Mouse (Mus musculus) lung, postnatal 36 days (tissue): ENCODE measurements at regions not wholly inside any gene's neighbourhood (a gene's known extent, or its start where the extent isn't known, plus 50 kb on each side); places are given as distances from the start of the nearest gene placed in this dataset.

ENCODE experiments used
- DNase-seq: peaks from one replicate; pipeline ENCODE4 v3.0.0; 2022; ENCODE audit warnings: mixed read lengths

- DNase-seq: no peak
These were observed 642.0 kb upstream of the Tmem132c start for GRCm38 (mm10) chr5:126599561-126599960.

GRCm38 (mm10) chr5:126606756-126607155 lies 634.9 kb upstream of the Tmem132c start:
- DNase-seq: no peak

GRCm38 (mm10) chr5:126612571-126612970 lies 629.0 kb upstream of the Tmem132c start:
- no peak for DNase-seq

- DNase-seq: no peak
These were observed 619.1 kb upstream of the Tmem132c start for GRCm38 (mm10) chr5:126622551-126622950.

GRCm38 (mm10) chr5:126623205-126623604 lies 618.4 kb upstream of the Tmem132c start:
- peak; percentile 7 for DNase-seq

- DNase-seq: no peak
These were observed 611.8 kb upstream of the Tmem132c start for GRCm38 (mm10) chr5:126629826-126630225.

- DNase-seq: no peak
These were observed 591.2 kb upstream of the Tmem132c start for GRCm38 (mm10) chr5:126650415-126650814.

- no peak for DNase-seq
These were observed 590.2 kb upstream of the Tmem132c start for GRCm38 (mm10) chr5:126651367-126651766.

- no peak for DNase-seq
These were observed 579.0 kb upstream of the Tmem132c start for GRCm38 (mm10) chr5:126662648-126663047.

- peak; percentile 20 for DNase-seq
These were observed 570.5 kb upstream of the Tmem132c start for GRCm38 (mm10) chr5:126671156-126671555.

- DNase-seq: no peak
These were observed 561.3 kb upstream of the Tmem132c start for GRCm38 (mm10) chr5:126680262-126680661.

GRCm38 (mm10) chr5:126699314-126699713 lies 542.3 kb upstream of the Tmem132c start:
- peak; percentile 1 for DNase-seq

- no peak for DNase-seq
These were observed 537.9 kb upstream of the Tmem132c start for GRCm38 (mm10) chr5:126703516-126704282.

- no peak for DNase-seq
These were observed 535.7 kb upstream of the Tmem132c start for GRCm38 (mm10) chr5:126705871-126706270.

- DNase-seq: no peak
These were observed 534.9 kb upstream of the Tmem132c start for GRCm38 (mm10) chr5:126706701-126707100.

GRCm38 (mm10) chr5:126714672-126715071 lies 526.9 kb upstream of the Tmem132c start:
- DNase-seq: no peak

- no peak for DNase-seq
These were observed 523.2 kb upstream of the Tmem132c start for GRCm38 (mm10) chr5:126718421-126718820.

GRCm38 (mm10) chr5:126721300-126721699 lies 520.3 kb upstream of the Tmem132c start:
- no peak for DNase-seq

GRCm38 (mm10) chr5:126723304-126724295 lies 518.0 kb upstream of the Tmem132c start:
- no peak for DNase-seq

GRCm38 (mm10) chr5:126724329-126724728 lies 517.3 kb upstream of the Tmem132c start:
- DNase-seq: no peak

- peak; percentile 25 for DNase-seq
These were observed 508.1 kb upstream of the Tmem132c start for GRCm38 (mm10) chr5:126733470-126733869.

- DNase-seq: no peak
These were observed 505.9 kb upstream of the Tmem132c start for GRCm38 (mm10) chr5:126735733-126736132.

GRCm38 (mm10) chr5:126737681-126738080 lies 503.9 kb upstream of the Tmem132c start:
- DNase-seq: no peak
